Mouse (Mus musculus) heart, postnatal 10 days (tissue): ENCODE results near the gene Cnpy4. TPM values are rescaled to one million over a fixed set of nuclear protein-coding genes. Genes with fewer than 3 reads are reported as not detected.
A peak's percentile ranks its signal among the peaks of the same experiment; 100 is the strongest.

ENCODE experiments used
- DNase-seq, 2 experiments: peaks; one replicate each; pipeline ENCODE4 v3.0.0; 2021
- intact Hi-C: fragments of 180-260 bp; cut with DNase I; formaldehyde crosslinking; loops from one replicate; pipeline ENCODE4 v1.15.1; 2025
- total RNA-seq, 2 experiments: library from RNA; stranded (reverse); gene quantifications; 2 replicates each; pipeline ENCODE4 v1.2.3; 2021

Cnpy4 gene
- total RNA-seq = 10 to 100 TPM in 1 of 2 experiments, 1 to 10 TPM in 1; 9.2 to 10.1 TPM

- DNase-seq = peak; percentile 90 to 92
- intact Hi-C loops = no loop called here
These were observed at the start of gene Cnpy4, which contains the start of gene Taf6 for GRCm38 (mm10) chr5:138186950-138187638. Gene Cnpy4 (plus strand): TSS chr5:138187485. Gene Taf6 (minus strand): TSS chr5:138187451.

- peak; percentile 47 to 66 for DNase-seq
- intact Hi-C loops = loop anchor here (5.0 kb wide), 1 partner anchor 251 kb away; no protein-coding TSS in a partner anchor
These were observed 49.2 kb upstream of the Cnpy4 start for GRCm38 (mm10) chr5:138137935-138138549.

- intact Hi-C loops = loop anchor here (5.0 kb wide), 1 partner anchor 251 kb away; no protein-coding TSS in a partner anchor
- DNase-seq = no peak
These were observed 48.7 kb upstream of the Cnpy4 start for GRCm38 (mm10) chr5:138138585-138138984.

GRCm38 (mm10) chr5:138154390-138154789 lies 32.9 kb upstream of the Cnpy4 start:
- intact Hi-C loops = loop anchor here (5.0 kb wide), 1 partner anchor 67 kb away; the partner anchor contains the start of gene Zkscan1
- DNase-seq = no peak

GRCm38 (mm10) chr5:138155443-138155976 lies 31.8 kb upstream of the Cnpy4 start, which contains the start of gene Zfp113:
Gene Zfp113 (minus strand): TSS chr5:138155744.
- intact Hi-C loops = loop anchor here (1.0 to 5.0 kb wide), 2 partner anchors 38 to 268 kb away; no protein-coding TSS in a partner anchor
- DNase-seq = peak; percentile 93 to 95

GRCm38 (mm10) chr5:138160224-138160762 lies 27.0 kb upstream of the Cnpy4 start:
- DNase-seq = no peak
- intact Hi-C loops = loop anchor here (10.0 kb wide), 1 partner anchor 375 kb away; the partner anchor contains the start of genes Mepce and Zcwpw1

- intact Hi-C loops = loop anchor here (10.0 kb wide), 1 partner anchor 376 kb away; the partner anchor contains the start of genes Mepce and Zcwpw1
- peak; percentile 95 to 97 for DNase-seq
These were observed 26.2 kb upstream of the Cnpy4 start, which contains the start of gene Cops6 for GRCm38 (mm10) chr5:138160842-138161665. Gene Cops6 (plus strand): TSS chr5:138161071.

- DNase-seq = no peak
- intact Hi-C loops = loop anchor here (10.0 kb wide), 1 partner anchor 378 kb away; the partner anchor contains the start of genes Mepce and Zcwpw1
These were observed 24.2 kb upstream of the Cnpy4 start for GRCm38 (mm10) chr5:138163046-138163445.

GRCm38 (mm10) chr5:138163610-138164009 lies 23.7 kb upstream of the Cnpy4 start:
- no peak for DNase-seq
- intact Hi-C loops = loop anchor here (10.0 kb wide), 1 partner anchor 379 kb away; the partner anchor contains the start of genes Mepce and Zcwpw1

- DNase-seq = no peak
- intact Hi-C loops = loop anchor here (10.0 kb wide), 1 partner anchor 381 kb away; the partner anchor contains the start of genes Mepce and Zcwpw1
These were observed 21.7 kb upstream of the Cnpy4 start for GRCm38 (mm10) chr5:138165594-138165993.

GRCm38 (mm10) chr5:138170936-138171561 lies 16.2 kb upstream of the Cnpy4 start:
- DNase-seq = peak; percentile 98 to 99
- intact Hi-C loops = no loop called here

GRCm38 (mm10) chr5:138171695-138172491 lies 15.4 kb upstream of the Cnpy4 start, which contains the start of the genes Ap4m1 and Mcm7:
Gene Ap4m1 (plus strand): TSS chr5:138172002.
Gene Mcm7 (minus strand): TSS chr5:138172422.
- DNase-seq = peak; percentile 99
- intact Hi-C loops = no loop called here

- intact Hi-C loops = no loop called here
- no peak for DNase-seq
These were observed 14.1 kb upstream of the Cnpy4 start for GRCm38 (mm10) chr5:138173217-138173616.

- intact Hi-C loops = no loop called here
- DNase-seq = peak; percentile 80 to 81
These were observed 499 bp downstream of the Cnpy4 start for GRCm38 (mm10) chr5:138187661-138188306.

- DNase-seq = peak; percentile 90 to 92
- intact Hi-C loops = no loop called here
These were observed 6.8 kb downstream of the Cnpy4 start, which contains the start of gene Mblac1 for GRCm38 (mm10) chr5:138193771-138194727. Gene Mblac1 (plus strand): TSS chr5:138194314.

- intact Hi-C loops = no loop called here
- peak; percentile 45 to 55 for DNase-seq
These were observed 7.6 kb downstream of the Cnpy4 start for GRCm38 (mm10) chr5:138194755-138195345.
